Comparison of ENCODE assay signal across 8 mouse cellular contexts in genomic region chr5:65391753-65392152, GRCm38 (mm10). TPM values are rescaled to one million over a fixed set of nuclear protein-coding genes. Genes with fewer than 3 reads are reported as not detected.
A peak's percentile ranks its signal among the peaks of the same experiment; 100 is the strongest.
DNase-seq lines count a peak whose midpoint lies in the region; TF ChIP-seq lines count a peak whose summit lies in the region.

No protein-coding gene starts in this region.

- H3K27ac ChIP-seq in bone marrow macrophage, adult 2 months (ENCODE audit: insufficient read depth, low read depth, low read length), result 0 out of 2 replicates have a peak overlapping the region, but pooled peaks have one; percentile 18

- no peak for TF ChIP-seq CTCF in lung, adult 2 months (IDR thresholded peaks at IDR 0.05; ENCODE audit: insufficient read depth, low read length)
- no peak for TF ChIP-seq CTCF in bone marrow macrophage, adult 2 months (IDR thresholded peaks at IDR 0.05; ENCODE audit: low read depth, low read length)

- no peak for TF ChIP-seq POLR2A in lung, adult 2 months (IDR thresholded peaks at IDR 0.05; ENCODE audit: borderline replicate concordance, extremely low read depth, low read depth, low read length)
- TF ChIP-seq POLR2A in bone marrow macrophage, adult 2 months (IDR thresholded peaks at IDR 0.05; ENCODE audit: borderline replicate concordance, low read depth, low read length), result no peak

- peaks cover 5% of the 10 kb centered on the region; the same call in 1 of the 2 replicates for H3K4me1 ChIP-seq in lung, adult 2 months (ENCODE audit: control insufficient read depth, insufficient read depth, low read length)
- H3K4me1 ChIP-seq in bone marrow macrophage, adult 2 months (ENCODE audit: control insufficient read depth, insufficient read depth, low read length), result peaks cover 9% of the 10 kb centered on the region; the same call in 1 of the 2 replicates

- no peak for DNase-seq in lung, adult 2 months
- DNase-seq in lung, postnatal 14 days, result no peak
- peak; percentile 50 for DNase-seq in forelimb bud, embryonic 11.5 days (ENCODE audit: low read depth, low spot score)
- DNase-seq in lung, postnatal 10 days, result peak; percentile 10
- no peak for DNase-seq in urinary bladder, postnatal 25 days (ENCODE audit: low spot score)
- DNase-seq in thymus, postnatal 14 days, result no peak
- DNase-seq in adipocyte (ENCODE audit: low spot score), result no peak

- H3K4me3 ChIP-seq in lung, adult 2 months (replicated peaks; ENCODE audit: extremely low read depth, low read depth, low read length), result peak overlapping the region; percentile 96
- peak overlapping the region; percentile 88 for H3K4me3 ChIP-seq in bone marrow macrophage, adult 2 months (ENCODE audit: insufficient read depth, low read length)

- WGBS in lung, adult 2 months, result 3% methylated on average over 12 of the region's 12 CpGs

RNA-seq across cellular contexts. Expression of gene Lias, which starts 0.5 kb away (rescaled TPM):
- 6.3 and 13.1 TPM in 2 replicates for polyA plus RNA-seq in lung, adult 2 months (2012; rRNA removed)
- 23.2 and 25.1 TPM in 2 replicates for polyA plus RNA-seq in bone marrow macrophage, adult 2 months (2012; ENCODE audit: insufficient read depth, insufficient read length, missing spikeins)

RNA-seq across cellular contexts. Expression of gene Rpl9, which starts 0.5 kb away (rescaled TPM):
- 152 and 224 TPM in 2 replicates for polyA plus RNA-seq in lung, adult 2 months (2012; rRNA removed)
- polyA plus RNA-seq in bone marrow macrophage, adult 2 months (2012; ENCODE audit: insufficient read depth, insufficient read length, missing spikeins), result 591 and 651 TPM in 2 replicates

RNA-seq across cellular contexts. Expression of gene Klb, which starts 43.6 kb away (rescaled TPM):
- 0.44 and 0.78 TPM in 2 replicates for polyA plus RNA-seq in lung, adult 2 months (2012; rRNA removed)
- polyA plus RNA-seq in bone marrow macrophage, adult 2 months (2012; ENCODE audit: insufficient read depth, insufficient read length, missing spikeins), result not detected in 2 replicates

RNA-seq across cellular contexts. Expression of gene Ugdh, which starts 44.0 kb away (rescaled TPM):
- 8.7 and 12.2 TPM in 2 replicates for polyA plus RNA-seq in lung, adult 2 months (2012; rRNA removed)
- 42.8 and 52.7 TPM in 2 replicates for polyA plus RNA-seq in bone marrow macrophage, adult 2 months (2012; ENCODE audit: insufficient read depth, insufficient read length, missing spikeins)

RNA-seq across cellular contexts. Expression of gene Rfc1, which starts 56.3 kb away (rescaled TPM):
- polyA plus RNA-seq in lung, adult 2 months (2012; rRNA removed), result 7.4 and 11.6 TPM in 2 replicates
- 45.4 and 51.0 TPM in 2 replicates for polyA plus RNA-seq in bone marrow macrophage, adult 2 months (2012; ENCODE audit: insufficient read depth, insufficient read length, missing spikeins)

Comparison
In these comparisons a context has a peak if more than half of its experiments do, and no peak if none do; other contexts are left out.
1. DNase-seq: peak in forelimb bud, embryonic 11.5 days (single experiment) and lung, postnatal 10 days (single experiment); none in lung, adult 2 months (single experiment), lung, postnatal 14 days (single experiment), urinary bladder, postnatal 25 days (single experiment), thymus, postnatal 14 days (single experiment) and adipocyte (single experiment).